Mouse (Mus musculus) forebrain, embryonic 15.5 days (tissue): Measurements from ENCODE around the gene Tbx4. TPM values are rescaled to one million over a fixed set of nuclear protein-coding genes. Genes with fewer than 3 reads are reported as not detected.

Experiments used
- ATAC-seq: fragments of 200-750 bp; cut with Nextera tagmentation; replicated peaks from 2 replicates; pipeline ENCODE4 v1.8.0; 2017; ENCODE audit warnings: mild to moderate bottlenecking, moderate TSS enrichment, moderate library complexity
- H3K27ac ChIP-seq: fragments of 300-500 bp; sonication (generic); replicated peaks from 2 replicates; pipeline ENCODE4 v1.5.1; 2015; ENCODE audit warnings: mild to moderate bottlenecking, inconsistent platforms
- H3K27me3 ChIP-seq: fragments of 300-500 bp; sonication (generic); 2 replicates; pipeline ENCODE4 v1.6.1; 2015; ENCODE audit warnings: inconsistent platforms
- H3K36me3 ChIP-seq: fragments of 300-500 bp; sonication (generic); 2 replicates; pipeline ENCODE4 v1.6.1; 2015; ENCODE audit warnings: mild to moderate bottlenecking, inconsistent platforms
- H3K4me1 ChIP-seq: fragments of 300-500 bp; sonication (generic); 2 replicates; pipeline ENCODE4 v1.6.1; 2015; ENCODE audit warnings: inconsistent platforms
- H3K4me2 ChIP-seq: fragments of 300-500 bp; sonication (generic); replicated peaks from 2 replicates; pipeline ENCODE4 v1.6.1; 2015; ENCODE audit warnings: mild to moderate bottlenecking, inconsistent platforms
- H3K4me3 ChIP-seq: fragments of 300-500 bp; sonication (generic); 2 replicates; pipeline ENCODE4 v1.5.1; 2015; ENCODE audit warnings: mild to moderate bottlenecking, inconsistent platforms
- H3K9ac ChIP-seq: fragments of 300-500 bp; sonication (generic); replicated peaks from 2 replicates; pipeline ENCODE4 v1.6.1; 2015; ENCODE audit warnings: mild to moderate bottlenecking, inconsistent platforms
- H3K9me3 ChIP-seq: fragments of 300-500 bp; sonication (generic); 2 replicates; pipeline ENCODE4 v1.6.1; 2016; ENCODE audit warnings: inconsistent platforms
- WGBS: fragments of 180-500 bp; shearing (Covaris S2); methylation state at CpG from one replicate; pipeline ENCODE4 v1.1.7; 2015; ENCODE audit warnings: mixed read lengths; 5-methylcytosine and 5-hydroxymethylcytosine counted together
- polyA plus RNA-seq: library from polyadenylated mRNA; unstranded; fragments of >200 nt; fragmentation: Nextera tagmentation; extraction: Ambion mirVana; gene quantifications from 2 replicates; pipeline ENCODE4 v1.2.1, GENCODE M21; 2015

The Tbx4 gene
- polyA plus RNA-seq, 1 experiment from 2014 or later: 0.25 TPM

DNA sequence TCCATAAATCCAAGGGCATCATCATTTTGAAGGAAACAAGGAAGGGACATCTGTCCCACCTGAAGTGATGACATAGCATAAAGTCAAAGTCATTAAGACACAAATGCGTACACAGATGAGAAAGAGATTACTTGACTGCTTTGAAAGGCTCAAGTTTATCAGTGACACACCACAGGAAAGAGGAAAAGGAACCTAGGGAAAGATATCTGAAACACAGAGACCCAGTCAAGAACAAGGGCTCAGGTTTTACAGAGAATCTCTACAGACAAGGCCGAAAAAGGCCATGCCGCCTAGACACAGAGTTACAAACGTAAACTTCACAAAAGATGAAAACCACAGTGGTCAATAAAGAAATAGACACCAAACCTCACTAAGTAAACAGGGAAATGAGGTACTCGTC lies 73.6 kb downstream of the Tbx4 start:
- no peak overlapping the region for H3K9ac ChIP-seq

DNA sequence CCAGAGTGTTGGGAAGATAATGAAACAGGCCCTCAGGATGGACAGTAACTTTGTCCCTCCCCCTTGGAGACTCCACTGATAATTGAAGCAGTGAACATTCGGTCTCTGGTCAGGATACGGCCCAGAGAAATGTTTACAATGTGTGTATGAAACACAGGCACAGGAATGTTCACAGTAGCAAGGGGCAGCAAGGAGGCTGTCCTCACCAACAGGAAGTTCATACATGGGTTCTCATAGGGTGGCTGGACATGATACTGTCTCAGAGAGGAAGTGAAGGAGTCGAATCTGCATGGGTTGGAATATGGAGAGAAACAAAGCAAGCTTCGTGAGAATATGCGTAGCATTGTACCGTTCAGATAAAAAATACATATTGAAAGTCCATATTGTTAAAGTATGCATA lies 74.1 kb downstream of the Tbx4 start:
- no peak for ATAC-seq
- no peaks in the 10 kb centered on the region for H3K36me3 ChIP-seq
- no peak overlapping the region for H3K9ac ChIP-seq
- 88% methylated on average over 6 of the region's 6 CpGs for WGBS
- no peak overlapping the region for H3K4me3 ChIP-seq
- H3K4me1 ChIP-seq: no peaks in the 10 kb centered on the region
- no peak overlapping the region for H3K27ac ChIP-seq
- H3K4me2 ChIP-seq: no peak overlapping the region
- no peaks in the 10 kb centered on the region for H3K27me3 ChIP-seq
- no peaks in the 10 kb centered on the region for H3K9me3 ChIP-seq

More for the DNA sequence above, 73.6 kb downstream of the Tbx4 start:
- Histone ChIP-seq H3K27me3 (no peaks in the 10 kb centered on the region), H3K4me3 (no peak overlapping the region), H3K36me3 (no peaks in the 10 kb centered on the region), H3K4me1 (no peaks in the 10 kb centered on the region), H3K9me3 (no peaks in the 10 kb centered on the region), H3K27ac (no peak overlapping the region), H3K4me2 (no peak overlapping the region)
- 87% methylated on average over 5 of the region's 5 CpGs for WGBS
- no peak for ATAC-seq

DNA sequence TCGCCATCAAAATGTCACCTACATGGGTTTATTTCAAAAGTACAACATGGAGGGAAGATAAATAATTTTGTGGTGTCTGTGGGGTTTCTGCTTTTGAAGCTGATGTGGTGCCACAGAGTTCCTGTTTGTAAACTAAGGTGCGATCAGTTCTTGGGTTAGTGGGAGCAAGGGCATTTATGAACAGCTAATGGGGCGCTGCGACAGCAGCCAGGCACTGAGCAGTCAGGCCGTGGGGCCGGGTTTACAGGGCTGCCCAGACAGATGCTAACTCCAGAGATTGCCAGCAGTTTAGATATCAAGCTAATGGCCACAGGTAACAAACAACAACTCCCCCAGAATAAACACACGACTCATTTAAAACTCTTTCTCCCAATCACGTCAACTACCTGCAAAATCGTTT lies 75.3 kb downstream of the Tbx4 start:
- WGBS: 65% methylated on average over 9 of the region's 9 CpGs
- no peaks in the 10 kb centered on the region for H3K9me3 ChIP-seq
- no peak for ATAC-seq
- no peak overlapping the region for H3K4me3 ChIP-seq
- H3K4me2 ChIP-seq: no peak overlapping the region
- no peaks in the 10 kb centered on the region for H3K4me1 ChIP-seq
- H3K27me3 ChIP-seq: no peaks in the 10 kb centered on the region
- H3K9ac ChIP-seq: no peak overlapping the region
- H3K27ac ChIP-seq: no peak overlapping the region
- H3K36me3 ChIP-seq: no peaks in the 10 kb centered on the region

Other genes with a start within 250 kb of the Tbx4 start
- gene Tbx2, start 53.9 kb upstream of the Tbx4 start, polyA plus RNA-seq: 0.76 and 0.86 TPM in 2 replicates
- not detected in 2 replicates for gene Gm11444, start 36.1 kb upstream of the Tbx4 start, polyA plus RNA-seq